Mouse (Mus musculus) ovary, adult 18-20 months (tissue): ENCODE data around the gene Uqcr10.
"Not testable (repeated sequence)": the region's sequence is repeated elsewhere in the genome, so short reads cannot be mapped to it uniquely, and the experiment has no call there.

Source experiments
- DNase-seq: peaks from one replicate; pipeline ENCODE4 v3.0.0; 2022; ENCODE audit warnings: low spot score, mixed read lengths

The Uqcr10 gene

DNA sequence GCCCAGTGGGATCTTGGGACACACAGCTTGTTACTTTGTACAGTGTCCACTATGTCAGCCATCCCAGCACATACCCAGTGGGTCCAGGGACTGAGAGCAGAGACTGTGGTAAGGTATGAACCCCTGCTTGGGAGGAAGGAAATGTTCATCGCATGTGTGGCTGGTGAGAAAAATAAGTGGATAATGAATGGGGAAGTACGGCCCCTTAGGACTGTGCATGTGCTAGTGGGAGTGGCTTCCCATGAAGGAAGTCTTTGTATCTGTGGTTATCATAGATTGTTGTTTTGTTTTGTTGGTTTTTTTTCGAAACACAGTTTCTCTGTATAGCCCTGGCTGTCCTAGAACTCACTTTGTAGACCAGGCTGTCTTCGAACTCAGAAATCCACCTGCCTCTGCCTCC lies 10.6 kb upstream of the Uqcr10 start:
- no peak for DNase-seq

GRCm38 (mm10) chr11:4712822-4713221 lies 8.7 kb upstream of the Uqcr10 start:
- DNase-seq = no peak

- not testable (repeated sequence) for DNase-seq
Observed at GRCm38 (mm10) chr11:4710188-4710587, 6.0 kb upstream of the Uqcr10 start.

- no peak for DNase-seq
Observed at GRCm38 (mm10) chr11:4705178-4705577, 1.0 kb upstream of the Uqcr10 start.

DNA sequence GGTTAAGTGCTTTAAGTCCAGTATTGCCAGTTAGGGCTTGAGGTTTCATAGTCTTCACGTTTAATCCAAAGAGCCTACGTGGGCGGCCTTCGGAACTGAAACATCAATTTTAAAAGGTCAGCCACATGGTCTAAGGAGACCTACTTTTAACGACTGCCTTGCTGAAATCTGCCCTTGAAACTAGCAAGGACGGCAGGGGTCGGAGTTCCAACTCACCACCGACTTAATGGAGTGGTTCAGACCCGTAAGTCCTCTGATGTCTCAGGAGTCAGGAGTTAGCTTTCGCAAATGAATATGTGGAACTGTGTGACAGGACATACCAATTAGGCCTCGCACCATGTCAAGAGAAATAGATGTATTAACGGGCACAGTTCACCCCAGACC lies 462 bp downstream of the Uqcr10 start:
- DNase-seq = no peak

- DNase-seq = no peak
Observed at GRCm38 (mm10) chr11:4700726-4701125, 3.4 kb downstream of the Uqcr10 start.

DNA sequence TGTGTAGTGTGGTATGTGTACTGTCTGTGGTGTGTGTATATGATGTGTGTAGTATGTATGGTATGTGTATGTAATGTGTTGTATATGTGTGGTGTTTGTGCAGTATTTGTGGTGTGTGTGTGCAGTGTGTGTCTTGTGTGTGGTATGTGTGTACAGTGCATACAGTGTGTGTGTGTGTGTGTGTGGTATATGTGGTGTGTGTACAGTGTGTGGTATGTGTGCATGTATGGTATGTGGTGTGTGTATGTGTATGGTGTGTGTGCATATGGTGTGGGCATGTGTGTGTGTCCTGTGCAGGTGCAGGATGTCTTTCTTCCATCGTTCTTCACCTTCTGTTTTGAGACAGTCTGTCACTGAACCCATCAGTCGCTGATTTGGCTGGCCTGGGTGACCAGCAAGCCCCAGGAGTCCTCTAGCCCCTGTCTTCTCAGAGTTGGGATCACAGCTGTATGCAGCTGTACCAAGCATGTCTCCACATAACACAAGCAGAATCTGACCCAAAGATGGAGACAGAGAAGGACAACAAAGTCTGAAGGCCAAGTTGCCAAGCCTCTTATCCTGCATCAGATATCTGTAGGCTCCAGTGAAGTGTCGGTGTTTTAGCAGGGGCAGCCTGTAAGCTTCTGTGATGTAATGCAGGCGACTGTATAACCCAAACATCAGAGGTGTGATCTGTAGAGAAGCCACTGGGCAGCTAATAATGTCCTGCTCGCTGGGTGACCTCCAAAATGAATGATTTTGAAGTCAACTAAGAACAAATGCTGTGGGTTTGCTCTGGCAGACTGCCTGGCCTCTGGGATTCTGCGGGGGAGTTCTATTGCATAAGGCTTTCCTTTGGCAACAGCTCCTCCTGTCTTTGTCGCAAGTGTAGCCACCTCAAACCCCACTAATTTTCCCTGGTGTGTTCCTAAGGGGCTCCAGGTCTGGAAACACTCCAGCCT lies 6.8 kb downstream of the Uqcr10 start:
- peak; percentile 84 for DNase-seq

- no peak for DNase-seq
Observed at GRCm38 (mm10) chr11:4692162-4692561, 12.0 kb downstream of the Uqcr10 start.

- DNase-seq = peak; percentile 59
Observed at GRCm38 (mm10) chr11:4691213-4691612, 12.9 kb downstream of the Uqcr10 start.

- DNase-seq = no peak
Observed at GRCm38 (mm10) chr11:4690353-4690752, 13.8 kb downstream of the Uqcr10 start.

- DNase-seq = no peak
Observed at GRCm38 (mm10) chr11:4688632-4689380, 15.3 kb downstream of the Uqcr10 start.

DNA sequence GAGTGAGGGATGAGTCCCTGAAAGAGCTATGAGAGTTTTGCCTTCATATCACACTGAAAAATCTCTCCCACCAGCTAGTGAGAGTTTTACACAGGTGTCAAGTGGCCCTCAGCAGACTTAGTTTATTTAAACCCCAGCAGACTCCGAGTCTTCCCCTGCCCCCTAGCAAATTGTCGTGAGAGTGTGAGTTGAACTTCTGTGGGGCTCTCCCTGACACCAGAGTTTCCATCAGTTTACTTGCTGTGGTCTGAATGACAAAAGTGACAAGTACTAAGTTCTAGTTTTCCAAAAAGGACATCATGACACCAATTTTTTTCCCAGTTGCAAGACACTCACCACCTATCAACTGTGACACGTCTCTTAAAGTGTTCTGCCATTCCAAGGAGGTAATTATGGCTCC lies 16.3 kb downstream of the Uqcr10 start:
- DNase-seq = no peak

DNA sequence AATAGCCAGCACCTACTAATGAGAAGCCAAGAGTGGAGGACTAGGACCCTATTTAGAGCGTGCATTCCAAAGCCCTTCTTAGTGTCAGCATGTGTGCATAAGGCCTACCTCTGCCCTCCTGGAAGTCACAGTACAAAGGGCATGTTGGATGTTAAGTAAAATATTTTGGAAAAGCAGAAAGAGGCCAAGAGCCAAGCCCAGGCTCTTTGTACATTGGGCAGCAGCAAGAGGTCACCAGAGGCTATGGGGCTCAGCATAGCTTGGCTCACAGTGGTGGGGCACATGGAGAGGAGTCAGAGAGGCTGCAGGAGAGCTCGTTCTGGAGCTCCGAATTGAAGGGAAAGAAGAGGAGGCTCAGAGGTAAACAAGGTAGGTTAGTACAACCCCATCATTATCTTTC lies 17.1 kb downstream of the Uqcr10 start:
- DNase-seq = no peak

- DNase-seq = no peak
Observed at GRCm38 (mm10) chr11:4685510-4685909, 18.6 kb downstream of the Uqcr10 start.

DNA sequence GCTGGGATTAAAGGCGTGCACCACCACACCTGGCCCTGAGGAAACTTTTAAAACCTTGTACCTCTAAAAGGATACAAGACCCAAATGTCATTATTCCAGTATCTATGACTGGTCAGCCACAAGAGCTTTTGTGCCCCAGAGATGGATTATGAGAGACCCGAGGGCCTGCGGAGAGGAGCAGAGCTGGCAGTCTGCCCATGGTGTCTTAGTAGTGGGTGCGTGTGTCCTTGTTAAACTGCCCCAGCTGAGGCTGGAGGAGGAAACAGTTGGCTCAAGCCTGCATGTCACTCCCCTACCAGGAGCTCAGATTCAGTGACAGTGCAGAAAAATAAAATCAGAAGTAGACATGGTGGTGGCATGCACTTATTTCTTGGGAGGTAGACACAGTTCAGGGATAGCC lies 19.1 kb downstream of the Uqcr10 start:
- peak; percentile 46 for DNase-seq

DNA sequence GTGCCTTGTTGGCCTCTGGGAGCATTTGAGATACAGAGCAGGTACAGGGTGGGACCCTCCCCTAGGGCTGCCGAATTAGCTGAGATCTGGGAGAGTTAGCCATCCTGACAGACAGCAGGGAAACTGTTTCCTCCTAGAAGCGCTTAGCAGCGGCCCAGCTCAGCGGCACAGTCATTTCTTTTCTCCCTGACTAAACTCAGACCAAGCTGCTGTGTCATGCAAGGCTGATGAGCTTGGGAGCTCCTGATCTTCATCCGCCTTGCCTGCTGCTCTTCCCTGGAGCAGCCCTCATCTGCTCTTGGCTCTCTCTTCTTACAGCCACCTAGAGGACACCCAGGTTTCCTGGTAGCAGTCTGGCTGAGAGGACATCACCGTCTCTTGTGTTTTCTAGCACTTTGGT lies 20.0 kb downstream of the Uqcr10 start:
- DNase-seq = no peak

DNA sequence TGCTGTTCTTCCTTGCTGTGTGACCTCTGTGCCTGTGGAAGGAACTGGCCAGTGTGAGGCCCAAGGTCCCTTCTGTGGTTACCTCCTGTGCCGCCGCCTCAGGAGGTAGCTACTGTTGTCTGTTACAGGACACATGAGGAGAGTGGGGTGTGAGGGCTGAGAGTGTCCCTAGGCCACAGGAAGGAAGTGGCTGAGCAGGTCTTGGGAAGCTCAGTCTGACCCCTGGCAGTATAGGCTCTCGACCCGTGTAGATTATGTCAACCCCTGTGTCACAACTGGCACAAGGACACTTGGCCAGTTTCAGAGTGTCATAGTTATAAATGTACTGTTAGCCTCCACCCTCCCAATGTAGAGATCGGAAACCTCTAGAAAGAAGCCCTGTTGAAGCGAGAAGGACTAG lies 20.6 kb downstream of the Uqcr10 start:
- no peak for DNase-seq

GRCm38 (mm10) chr11:4680126-4680525 lies 24.0 kb downstream of the Uqcr10 start:
- DNase-seq = no peak

DNA sequence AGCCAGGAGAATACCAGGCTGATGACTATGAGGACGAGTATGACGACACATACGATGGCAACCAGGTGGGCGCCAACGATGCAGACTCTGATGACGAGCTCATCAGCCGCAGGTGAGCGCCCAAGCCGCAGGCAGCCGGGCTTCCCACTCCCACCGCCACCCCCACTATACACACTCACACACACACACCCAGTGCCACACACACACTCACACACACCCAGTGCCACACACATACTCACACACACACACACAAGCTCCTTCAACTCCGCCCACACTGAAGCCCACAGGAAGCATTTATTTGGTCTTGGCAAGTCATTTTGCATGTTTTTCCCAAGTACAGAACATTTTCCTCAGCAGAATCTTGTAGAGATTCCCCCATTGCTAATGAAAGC lies 24.7 kb downstream of the Uqcr10 start:
- no peak for DNase-seq

DNA sequence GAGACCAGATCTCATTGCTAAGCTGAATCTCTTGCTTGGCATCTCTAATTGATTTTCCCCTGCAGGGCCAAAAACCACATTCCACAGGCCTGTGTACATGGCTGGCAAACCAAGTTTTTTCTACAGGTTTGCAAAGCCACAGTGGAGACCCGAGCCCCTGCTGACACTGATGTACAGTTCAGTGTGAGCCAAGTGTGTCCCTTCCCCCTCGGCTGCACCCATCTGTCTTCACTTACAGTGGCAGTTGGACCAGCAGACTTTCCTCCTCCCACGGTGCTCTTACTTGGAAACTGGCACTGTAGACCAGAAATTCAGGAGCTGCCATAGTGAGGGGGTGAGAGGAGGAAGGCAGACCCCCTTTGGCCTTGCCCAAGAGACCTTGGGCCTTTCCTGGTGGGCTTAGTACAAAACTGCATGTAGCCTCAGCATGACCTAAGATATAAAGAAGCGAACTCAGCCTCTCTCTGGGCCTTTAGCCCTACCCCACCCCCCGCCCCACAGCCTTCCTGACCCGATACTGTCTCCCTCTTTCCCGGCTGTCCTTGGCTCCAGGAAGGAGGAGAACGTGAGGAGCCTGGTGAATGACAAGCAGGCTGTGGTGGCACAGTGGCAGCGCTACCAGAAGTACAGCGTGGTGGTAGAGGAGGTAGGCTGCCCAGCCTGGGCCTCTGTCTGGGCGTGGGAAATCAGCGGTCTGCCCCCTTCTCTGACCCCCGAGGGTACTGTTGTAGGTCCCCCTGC lies 25.3 kb downstream of the Uqcr10 start:
- DNase-seq = no peak

- DNase-seq = no peak
Observed at GRCm38 (mm10) chr11:4677250-4677872, 26.8 kb downstream of the Uqcr10 start.

- no peak for DNase-seq
Observed at GRCm38 (mm10) chr11:4675693-4676092, 28.4 kb downstream of the Uqcr10 start.
